Mouse (Mus musculus) megakaryocyte, embryonic 14.5 days (primary cell): Measurements from ENCODE around the gene Socs7.

Experiments used
- FLI1 ChIP-seq: IDR thresholded peaks from 2 replicates; pipeline ENCODE4 v1.6.1; 2012; ENCODE audit warnings: low read length, inconsistent platforms, mixed read lengths
- GATA1 ChIP-seq: IDR thresholded peaks from 3 replicates; pipeline ENCODE4 v1.6.1; 2012; ENCODE audit warnings: mixed read lengths, low read length, inconsistent platforms, borderline replicate concordance

DNA sequence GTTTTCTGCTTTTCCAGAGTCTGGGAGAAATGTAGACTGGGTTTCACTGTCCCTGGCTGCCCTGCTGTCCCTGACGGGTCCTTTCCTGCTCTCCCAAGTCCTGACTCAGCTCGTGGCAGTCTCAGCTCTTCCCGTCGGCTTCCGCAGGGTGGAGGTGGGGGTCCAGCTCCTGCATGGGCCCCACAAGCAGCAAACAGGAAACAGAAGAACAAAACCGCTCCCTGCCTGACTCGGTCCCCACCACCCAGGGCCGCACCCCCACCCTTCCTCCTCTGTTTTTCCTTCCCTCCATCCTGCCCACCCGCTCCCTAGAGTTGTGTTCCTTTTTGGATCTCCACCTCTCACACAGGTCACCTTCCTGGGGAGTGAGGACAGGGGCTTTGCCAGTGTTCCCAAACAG, 76.5 kb downstream of the Socs7 start:
- no peak for TF ChIP-seq GATA1
- no peak for TF ChIP-seq FLI1
